Mouse (Mus musculus): ENCODE measurements around the gene Zfp598.

DNA sequence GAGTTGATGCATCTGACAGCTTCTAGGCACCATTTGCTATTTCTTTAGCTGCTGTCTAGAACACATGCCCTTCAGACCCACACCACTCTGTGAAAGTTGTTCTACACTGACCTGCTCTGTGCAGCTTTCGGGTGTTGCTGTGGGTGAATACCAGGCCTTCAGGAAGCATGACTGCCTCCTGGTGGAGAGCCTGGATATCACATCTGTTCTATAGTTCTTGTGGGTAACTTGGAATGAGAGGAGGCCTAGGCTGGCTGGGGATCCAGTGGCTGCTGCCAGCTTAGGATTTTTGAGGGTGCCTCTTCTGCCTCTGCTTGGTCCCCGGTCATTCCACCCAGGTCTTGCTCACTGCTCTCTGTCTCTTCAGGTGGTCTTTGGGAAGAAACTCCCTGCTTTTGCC is 6.7 kb downstream of the Zfp598 start:
- TF ChIP-seq POLR2A (IDR thresholded peaks at IDR 0.05; ENCODE audit: borderline replicate concordance, low read depth, low read length) (no peak), CTCF (IDR thresholded peaks at IDR 0.05; ENCODE audit: low read depth, low read length) (peak; percentile 57; the same call in 1 of the 2 replicates)

Measured in bone marrow macrophage, adult 2 months (primary cell).